Mouse (Mus musculus) heart, adult 2 months (tissue): Measurements from ENCODE around the gene Cntfr.

Experiments used
- CTCF ChIP-seq: fragments of 200-600 bp; IDR thresholded peaks from 2 replicates; pipeline ENCODE4 v1.8.1; 2022; ENCODE audit warnings: antibody characterized with exemption, mild to moderate bottlenecking, moderate library complexity
- POLR2A ChIP-seq: fragments of 200-500 bp; IDR thresholded peaks from 2 replicates; pipeline ENCODE4 v1.6.1; 2011; ENCODE audit warnings: mild to moderate bottlenecking, low read depth, low read length, control low read depth; ENCODE audit not compliant: insufficient read depth

DNA sequence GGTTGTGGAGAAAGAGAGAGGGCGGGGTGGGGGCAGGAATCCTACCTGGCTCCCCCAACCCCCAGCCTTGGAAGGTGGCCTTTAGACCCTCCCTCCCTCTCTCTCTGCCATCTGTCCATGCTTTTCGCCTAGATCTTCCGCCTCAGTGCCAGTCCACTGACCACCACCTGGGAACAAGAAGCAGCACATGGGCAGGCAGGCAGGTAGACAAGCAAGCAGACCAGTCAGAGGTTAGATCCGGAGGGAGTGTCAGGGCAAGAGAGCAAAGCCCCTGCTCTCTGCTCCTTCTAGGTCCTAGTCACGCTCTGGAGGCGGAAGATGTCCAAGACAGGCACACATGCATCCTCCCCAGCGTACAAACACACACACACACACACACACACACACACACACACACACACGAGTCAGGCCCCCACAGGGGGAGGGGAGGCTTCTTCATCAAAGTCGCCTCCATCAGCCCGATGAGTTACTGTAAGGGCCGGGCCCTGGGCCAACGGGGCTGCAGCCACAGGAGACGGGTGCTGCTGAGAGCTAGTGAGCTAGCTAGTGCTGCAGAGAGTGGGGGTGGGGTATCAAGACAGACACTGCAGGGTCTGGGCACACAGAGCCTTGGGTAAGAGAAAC lies 19.8 kb downstream of the Cntfr start:
- TF ChIP-seq CTCF (no peak), POLR2A (no peak)
